In the genomic region with DNA sequence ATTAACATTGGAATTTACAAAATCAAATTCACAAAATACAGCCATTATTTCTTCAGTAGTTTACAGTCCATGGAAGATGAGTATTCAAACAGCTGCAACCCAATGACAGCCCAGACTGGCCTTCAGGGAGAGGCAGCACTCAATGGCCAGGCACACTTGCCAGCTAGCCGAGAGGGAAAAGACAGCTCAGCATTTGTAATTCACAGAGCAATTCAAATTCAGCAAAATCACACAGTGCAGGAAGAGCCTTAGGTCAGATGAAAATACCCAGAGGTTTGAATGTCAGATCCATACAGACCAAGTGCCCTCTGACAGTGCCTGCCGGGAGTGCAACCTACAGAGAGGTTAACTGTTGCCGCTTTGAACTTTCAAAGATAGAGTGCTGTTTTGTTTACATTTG, we compare ENCODE assay signal across 11 mouse cellular contexts.
DNase-seq lines count a peak whose midpoint lies in the region; ATAC-seq and TF ChIP-seq lines count a peak whose summit lies in the region.
"Had no signal": no experiment of that assay in that cellular context is flagged by ENCODE, and none has a peak within 500 bp of the region (broad histone marks: within the 10 kb centered on the region; RNA-seq: fewer than 3 reads in every experiment).

No protein-coding gene starts in this region.

- intact Hi-C loops in heart, postnatal 14 days (cut with DNase I): no loop called here

- H3K27ac ChIP-seq in liver, postnatal 0 days (ENCODE audit: low read depth): peak overlapping the region; percentile 80
- H3K27ac ChIP-seq in liver, embryonic 11.5 days (ENCODE audit: low read depth, low read length): no peak overlapping the region
- no peak overlapping the region for H3K27ac ChIP-seq in embryonic fibroblast, embryonic 13.5 days (ENCODE audit: insufficient read depth, low read length)
- no peak overlapping the region for H3K27ac ChIP-seq in forebrain, postnatal 0 days (ENCODE audit: low read depth, low read length)
- H3K27ac ChIP-seq: forebrain, embryonic 12.5 days had no signal

- H3K4me2 ChIP-seq in liver, postnatal 0 days (ENCODE audit: low read depth, low read length): no peak overlapping the region
- H3K4me2 ChIP-seq in liver, embryonic 11.5 days: no peak overlapping the region
- H3K4me2 ChIP-seq in myocyte (ENCODE audit: low read depth): peak overlapping the region; percentile 98
- H3K4me2 ChIP-seq in forebrain, postnatal 0 days (ENCODE audit: low read depth): no peak overlapping the region
- H3K4me2 ChIP-seq: forebrain, embryonic 12.5 days; liver, embryonic 15.5 days had no signal

- H3ac ChIP-seq in myocyte (ENCODE audit: control insufficient read depth, insufficient read length): no peak overlapping the region

- 53% methylated on average over 3 of the region's 3 CpGs for WGBS in liver, postnatal 0 days (ENCODE audit: insufficient replicate concordance)
- 62% methylated on average over 3 of the region's 3 CpGs for WGBS in liver, embryonic 11.5 days
- 50% methylated on average over 3 of the region's 3 CpGs for WGBS in forebrain, postnatal 0 days

- no peak overlapping the region for H3K4me3 ChIP-seq in liver, postnatal 0 days (ENCODE audit: low read depth, low read length)
- H3K4me3 ChIP-seq in liver, embryonic 11.5 days (ENCODE audit: low read depth, low read length): no peak overlapping the region
- H3K4me3 ChIP-seq in embryonic fibroblast, embryonic 13.5 days (ENCODE audit: insufficient read depth, low read length): peak overlapping the region; percentile 2; the same call in 1 of the 2 replicates
- peak overlapping the region; percentile 29 for H3K4me3 ChIP-seq in myocyte
- no peak overlapping the region for H3K4me3 ChIP-seq in forebrain, postnatal 0 days (ENCODE audit: low read depth, low read length)
- H3K4me3 ChIP-seq: forebrain, embryonic 12.5 days; liver, embryonic 15.5 days had no signal

- peak; percentile 91 for DNase-seq in heart, adult 11 months
- no peak for DNase-seq in heart, postnatal 14 days
- no peak for DNase-seq in liver, postnatal 0 days
- no peak for DNase-seq in liver, embryonic 11.5 days (ENCODE audit: low spot score)
- no peak for DNase-seq in cerebellum, postnatal 4 days (ENCODE audit: low spot score in 2 of 2)
- no peak for DNase-seq in forebrain, postnatal 0 days
- DNase-seq: retina, postnatal 1 day had no signal

- peaks cover 69% of the 10 kb centered on the region for H3K79me2 ChIP-seq in myocyte (ENCODE audit: control insufficient read depth, insufficient read depth)

- no peaks in the 10 kb centered on the region for H3K9me3 ChIP-seq in liver, postnatal 0 days (ENCODE audit: low read length)
- H3K9me3 ChIP-seq in liver, embryonic 11.5 days (ENCODE audit: control insufficient read depth, low read length): no peaks in the 10 kb centered on the region
- no peaks in the 10 kb centered on the region for H3K9me3 ChIP-seq in forebrain, postnatal 0 days (ENCODE audit: low read length)
- H3K9me3 ChIP-seq: forebrain, embryonic 12.5 days; liver, embryonic 15.5 days had no signal

- TF ChIP-seq CTCF in liver, postnatal 0 days (IDR thresholded peaks at IDR 0.05; ENCODE audit: low read depth): no peak
- no peak for TF ChIP-seq CTCF in embryonic fibroblast, embryonic 13.5 days (IDR thresholded peaks at IDR 0.05; ENCODE audit: borderline replicate concordance, insufficient read depth, low read length)
- no peak for TF ChIP-seq CTCF in forebrain, postnatal 0 days (IDR thresholded peaks at IDR 0.05; ENCODE audit: low read depth)

- H3K9ac ChIP-seq in liver, postnatal 0 days (replicated peaks): no peak overlapping the region
- H3K9ac ChIP-seq in liver, embryonic 11.5 days (ENCODE audit: low read depth, low read length): no peak overlapping the region
- H3K9ac ChIP-seq in forebrain, postnatal 0 days: no peak overlapping the region
- H3K9ac ChIP-seq: forebrain, embryonic 12.5 days; liver, embryonic 15.5 days had no signal

- H3K27me3 ChIP-seq in liver, postnatal 0 days (ENCODE audit: insufficient read depth, low read length): no peaks in the 10 kb centered on the region
- H3K27me3 ChIP-seq in liver, embryonic 11.5 days (replicated peaks; ENCODE audit: control insufficient read depth, insufficient read depth, low read length): no peaks in the 10 kb centered on the region
- H3K27me3 ChIP-seq in myocyte (ENCODE audit: control insufficient read depth, insufficient read depth, insufficient read length): no peaks in the 10 kb centered on the region
- H3K27me3 ChIP-seq in forebrain, postnatal 0 days (ENCODE audit: insufficient read depth, low read length): no peaks in the 10 kb centered on the region
- H3K27me3 ChIP-seq: forebrain, embryonic 12.5 days; liver, embryonic 15.5 days had no signal

- no peak for TF ChIP-seq EP300 in liver, postnatal 0 days (IDR thresholded peaks at IDR 0.05; ENCODE audit: low read depth)

- no peak for TF ChIP-seq POLR2A in embryonic fibroblast, embryonic 13.5 days (IDR thresholded peaks at IDR 0.05; ENCODE audit: low read depth, low read length)
- TF ChIP-seq POLR2A in myocyte (IDR thresholded peaks at IDR 0.05; ENCODE audit: insufficient read length, low read depth): no peak

- no peaks in the 10 kb centered on the region for H3K36me3 ChIP-seq in liver, postnatal 0 days (replicated peaks; ENCODE audit: insufficient read depth, low read length)
- H3K36me3 ChIP-seq in liver, embryonic 11.5 days (ENCODE audit: control insufficient read depth, insufficient read depth, low read length): no peaks in the 10 kb centered on the region
- no peaks in the 10 kb centered on the region for H3K36me3 ChIP-seq in myocyte (ENCODE audit: control insufficient read depth, insufficient read depth)
- H3K36me3 ChIP-seq in forebrain, postnatal 0 days (ENCODE audit: insufficient read depth): no peaks in the 10 kb centered on the region
- H3K36me3 ChIP-seq: forebrain, embryonic 12.5 days; liver, embryonic 15.5 days had no signal

- peaks cover 20% of the 10 kb centered on the region for H3K4me1 ChIP-seq in liver, postnatal 0 days (ENCODE audit: insufficient read depth)
- H3K4me1 ChIP-seq in liver, embryonic 11.5 days (replicated peaks; ENCODE audit: control insufficient read depth, insufficient read depth, low read length): peaks cover 19% of the 10 kb centered on the region
- peaks cover 15% of the 10 kb centered on the region for H3K4me1 ChIP-seq in embryonic fibroblast, embryonic 13.5 days (ENCODE audit: control insufficient read depth, insufficient read depth, low read length)
- 0 out of 2 replicates have a peak, but pooled peaks cover 6% of the 10 kb centered on the region for H3K4me1 ChIP-seq in forebrain, postnatal 0 days (ENCODE audit: insufficient read depth)

- ATAC-seq in liver, postnatal 0 days: no peak
- ATAC-seq in liver, embryonic 11.5 days (replicated peaks; ENCODE audit: low FRiP score): no peak
- no peak for ATAC-seq in forebrain, postnatal 0 days

TF ChIP-seq in myocyte, 11 proteins besides CTCF, POLR2A, EP300 and RAD21:
- no peak for TF ChIP-seq MAX (IDR thresholded peaks at IDR 0.05; ENCODE audit: low read depth)
- peak in 1 of 3 experiments; percentile 18 for TF ChIP-seq MYOG (IDR thresholded peaks at IDR 0.05; ENCODE audit: control insufficient read depth in 1 of 3, insufficient read depth in 1 of 3, insufficient read length in 2 of 3, low read depth in 2 of 3)
- TF ChIP-seq POLR2AphosphoS2 (IDR thresholded peaks at IDR 0.05; ENCODE audit: insufficient read length, low read depth): no peak
- no peak for TF ChIP-seq TCF12 (IDR thresholded peaks at IDR 0.05; ENCODE audit: insufficient read depth, poor library complexity, severe bottlenecking)
- TF ChIP-seq MYOD1 (IDR thresholded peaks at IDR 0.05; ENCODE audit: control insufficient read depth in 1 of 3, insufficient read length in 2 of 3, low read depth in 2 of 3): peak in 2 of 3 experiments; percentile 4 to 51
- TF ChIP-seq E2F4 (IDR thresholded peaks at IDR 0.05; ENCODE audit: insufficient read depth): no peak
- no peak for TF ChIP-seq SRF (IDR thresholded peaks at IDR 0.05; ENCODE audit: control insufficient read depth, insufficient read length, low read depth)
- TF ChIP-seq TCF3 (IDR thresholded peaks at IDR 0.05; ENCODE audit: insufficient read length, low read depth): no peak
- no peak for TF ChIP-seq REST (IDR thresholded peaks at IDR 0.05; ENCODE audit: insufficient read depth, insufficient read length)
- no peak for TF ChIP-seq CEBPB (IDR thresholded peaks at IDR 0.05; ENCODE audit: insufficient read depth, poor library complexity, severe bottlenecking)
- no peak for TF ChIP-seq USF1 (IDR thresholded peaks at IDR 0.05; ENCODE audit: low read depth)

Comparison
In these comparisons a context has a peak if more than half of its experiments do, and no peak if none do; other contexts are left out.
1. H3K4me3 ChIP-seq: peak in embryonic fibroblast, embryonic 13.5 days (single experiment) and myocyte (single experiment); none in liver, postnatal 0 days (single experiment), liver, embryonic 11.5 days (single experiment) and forebrain, postnatal 0 days (single experiment).